Mouse (Mus musculus): ENCODE data around the gene Ubn2. TPM values are rescaled to one million over a fixed set of nuclear protein-coding genes. Genes with fewer than 3 reads are reported as not detected.
"Not testable (repeated sequence)": the region's sequence is repeated elsewhere in the genome, so short reads cannot be mapped to it uniquely, and the experiment has no call there.

Ubn2 gene
- 10 to 100 TPM; 23.5 to 25.8 TPM for total RNA-seq (2021)

- DNase-seq: peak; percentile 96
- intact Hi-C loops (cut with DNase I): loop anchor here (2.0 to 5.0 kb wide), 5 partner anchors 53 to 181 kb away; partner anchors contain the start of genes D630045J12Rik, Fmc1, Luc7l2 and Ttc26
Observed at GRCm38 (mm10) chr6:38433261-38434033, at the start of gene Ubn2. Gene Ubn2 (plus strand): TSS chr6:38433950.

GRCm38 (mm10) chr6:38389671-38390070, 44.1 kb upstream of the Ubn2 start:
- intact Hi-C loops (cut with DNase I): no loop called here
- DNase-seq: no peak

GRCm38 (mm10) chr6:38432457-38432856, 1.3 kb upstream of the Ubn2 start:
- intact Hi-C loops (cut with DNase I): loop anchor here (2.0 to 5.0 kb wide), 5 partner anchors 52 to 180 kb away; partner anchors contain the start of genes D630045J12Rik, Fmc1, Luc7l2 and Ttc26
- not testable (repeated sequence) for DNase-seq

- intact Hi-C loops (cut with DNase I): loop anchor here (5.0 kb wide), 3 partner anchors 82 to 182 kb away; partner anchors contain the start of genes D630045J12Rik, Luc7l2 and Zc3hav1
Observed at GRCm38 (mm10) chr6:38434055-38435023, 589 bp downstream of the Ubn2 start.

GRCm38 (mm10) chr6:38443842-38444241, 10.1 kb downstream of the Ubn2 start:
- DNase-seq: no peak
- intact Hi-C loops (cut with DNase I): no loop called here

More at GRCm38 (mm10) chr6:38434055-38435023, 589 bp downstream of the Ubn2 start:
- peak; percentile 60 to 68 for DNase-seq

GRCm38 (mm10) chr6:38448295-38448694, 14.5 kb downstream of the Ubn2 start:
- DNase-seq: no peak
- intact Hi-C loops (cut with DNase I): no loop called here

GRCm38 (mm10) chr6:38453049-38453448, 19.3 kb downstream of the Ubn2 start:
- intact Hi-C loops (cut with DNase I): no loop called here
- no peak for DNase-seq

- DNase-seq; intact Hi-C loops (cut with DNase I): not testable (repeated sequence)
Observed at GRCm38 (mm10) chr6:38456425-38456824, 22.7 kb downstream of the Ubn2 start.

GRCm38 (mm10) chr6:38458075-38458474, 24.3 kb downstream of the Ubn2 start:
- DNase-seq: no peak
- intact Hi-C loops (cut with DNase I): no loop called here

GRCm38 (mm10) chr6:38469591-38469990, 35.8 kb downstream of the Ubn2 start:
- intact Hi-C loops (cut with DNase I): no loop called here
- DNase-seq: no peak

GRCm38 (mm10) chr6:38481694-38482371, 48.1 kb downstream of the Ubn2 start:
- intact Hi-C loops (cut with DNase I): no loop called here
- no peak for DNase-seq

- DNase-seq: peak; percentile 32 to 64
- intact Hi-C loops (cut with DNase I): loop anchor here (1.0 to 10.0 kb wide), 3 partner anchors 38 to 202 kb away; no protein-coding TSS in a partner anchor
Observed at GRCm38 (mm10) chr6:38492550-38492949, 58.8 kb downstream of the Ubn2 start.

GRCm38 (mm10) chr6:38495641-38496040, 61.9 kb downstream of the Ubn2 start:
- intact Hi-C loops (cut with DNase I): loop anchor here (10.0 kb wide), 1 partner anchor 199 kb away; no protein-coding TSS in a partner anchor
- no peak for DNase-seq

- intact Hi-C loops (cut with DNase I): no loop called here
- no peak for DNase-seq
Observed at GRCm38 (mm10) chr6:38512096-38512495, 78.3 kb downstream of the Ubn2 start.

GRCm38 (mm10) chr6:38512830-38513229, 79.1 kb downstream of the Ubn2 start:
- intact Hi-C loops (cut with DNase I): no loop called here
- DNase-seq: no peak

- DNase-seq: no peak
- intact Hi-C loops (cut with DNase I): no loop called here
Observed at GRCm38 (mm10) chr6:38515201-38515600, 81.5 kb downstream of the Ubn2 start.

GRCm38 (mm10) chr6:38523851-38524250, 90.1 kb downstream of the Ubn2 start:
- no peak for DNase-seq
- intact Hi-C loops (cut with DNase I): no loop called here

GRCm38 (mm10) chr6:38531211-38531820, 97.6 kb downstream of the Ubn2 start:
- intact Hi-C loops (cut with DNase I): no loop called here
- peak; percentile 16 to 21 for DNase-seq

All from heart, postnatal 36 days (tissue).